Mouse (Mus musculus) c-Kit-positive CD71-negative TER-119-negative erythroid progenitor cells, embryonic 14.5 days (primary cell): ENCODE results near the gene AI661453.

ENCODE experiments used
- DNase-seq: peaks from one replicate; pipeline ENCODE4 v3.0.0-alpha.2; 2013; ENCODE audit warnings: low read depth

Gene AI661453

DNA sequence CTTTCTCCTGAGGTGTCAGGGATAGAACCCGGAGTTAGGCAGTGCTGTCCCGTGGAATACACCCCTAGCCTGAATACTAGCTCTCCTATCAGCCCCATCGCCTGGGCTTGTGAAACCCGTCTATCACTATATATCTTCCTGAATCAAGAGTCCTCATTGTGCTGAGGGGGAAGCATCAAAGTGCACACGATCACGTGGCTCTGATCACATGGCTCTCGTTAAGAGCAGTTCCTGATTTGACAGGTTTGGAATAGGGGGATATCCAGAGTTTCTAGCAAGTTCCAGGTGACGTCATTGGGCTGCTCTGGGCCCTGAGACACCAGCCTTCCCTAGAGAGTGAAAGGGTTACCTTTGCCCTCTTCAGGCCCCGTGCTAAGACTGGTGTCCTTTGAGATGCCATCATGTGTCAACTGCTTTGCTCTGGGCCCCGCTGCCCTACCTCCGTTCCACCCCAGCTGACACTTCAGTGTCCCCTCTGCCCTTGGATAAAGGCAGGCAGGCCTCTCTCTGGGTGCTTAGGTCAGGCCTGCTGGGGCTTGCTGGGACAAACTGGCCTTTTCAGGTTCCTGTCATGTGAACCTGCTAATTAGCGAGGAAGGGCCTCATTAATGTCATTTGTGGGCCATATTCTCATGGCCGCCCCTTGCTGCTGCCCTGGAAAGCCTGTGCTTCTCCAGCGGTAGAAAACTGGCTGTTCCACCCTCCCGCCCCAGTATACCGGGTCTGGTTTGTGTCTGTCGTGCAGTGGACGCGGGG, 5.1 kb downstream of the AI661453 start:
- no peak for DNase-seq

DNA sequence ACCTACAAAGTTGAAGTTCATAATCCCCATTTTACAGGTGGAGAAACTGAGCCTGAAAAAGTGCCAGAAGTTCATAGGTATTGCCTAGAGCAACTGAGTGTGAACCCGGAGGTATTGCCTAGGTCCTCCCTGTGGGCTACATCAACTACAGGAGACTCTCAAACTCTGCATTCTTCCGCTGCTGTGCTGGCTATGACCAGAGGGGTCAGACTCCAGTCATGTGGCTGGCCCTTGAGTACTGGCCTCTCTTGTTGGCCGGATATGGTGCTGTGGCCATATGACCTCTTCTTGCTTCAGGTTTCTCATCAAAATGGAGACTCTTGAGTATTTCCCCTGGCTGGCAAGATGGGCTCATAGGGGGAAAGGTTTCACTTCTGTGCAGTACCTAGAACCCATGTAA, 5.9 kb downstream of the AI661453 start:
- DNase-seq = no peak

DNA sequence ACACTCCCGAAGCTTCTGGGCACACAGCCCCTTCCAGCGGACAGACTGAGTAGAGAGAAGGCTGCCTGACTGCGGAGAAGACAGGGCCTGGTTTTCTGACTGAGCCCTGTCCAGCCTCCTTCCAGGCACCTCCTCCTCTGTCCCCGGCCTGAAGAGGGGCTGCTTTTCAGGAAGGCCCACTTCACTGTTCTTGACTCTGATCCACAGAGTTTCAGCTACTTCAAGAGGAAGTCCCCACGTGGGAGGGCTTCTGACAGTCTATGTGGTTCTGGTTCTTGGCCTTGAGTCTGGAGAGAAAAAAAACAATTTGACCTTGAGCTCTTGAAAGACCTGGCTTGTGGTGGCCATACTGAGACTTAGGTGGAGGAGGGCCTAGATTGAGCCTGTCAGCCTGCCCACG, 7.7 kb downstream of the AI661453 start:
- DNase-seq = no peak

DNA sequence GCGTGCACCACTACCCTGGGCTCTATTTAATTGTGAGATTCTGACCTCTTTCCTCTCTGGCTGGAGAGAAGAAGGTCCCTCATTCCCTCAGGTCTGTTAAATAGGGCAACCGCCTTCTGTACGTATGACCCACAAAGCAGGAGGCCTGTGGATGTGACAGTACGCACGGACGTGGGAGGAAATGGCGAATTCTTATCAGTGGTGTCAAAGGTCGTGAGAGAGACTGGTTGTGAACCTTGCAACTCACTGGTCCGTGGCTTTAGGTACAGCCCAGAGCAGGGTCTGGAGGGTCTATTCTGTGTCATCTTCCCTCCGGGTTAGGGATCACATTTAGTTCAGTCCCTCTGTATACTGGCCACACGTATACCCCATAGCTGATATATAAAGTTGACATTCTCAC, 9.1 kb downstream of the AI661453 start:
- DNase-seq = no peak

DNA sequence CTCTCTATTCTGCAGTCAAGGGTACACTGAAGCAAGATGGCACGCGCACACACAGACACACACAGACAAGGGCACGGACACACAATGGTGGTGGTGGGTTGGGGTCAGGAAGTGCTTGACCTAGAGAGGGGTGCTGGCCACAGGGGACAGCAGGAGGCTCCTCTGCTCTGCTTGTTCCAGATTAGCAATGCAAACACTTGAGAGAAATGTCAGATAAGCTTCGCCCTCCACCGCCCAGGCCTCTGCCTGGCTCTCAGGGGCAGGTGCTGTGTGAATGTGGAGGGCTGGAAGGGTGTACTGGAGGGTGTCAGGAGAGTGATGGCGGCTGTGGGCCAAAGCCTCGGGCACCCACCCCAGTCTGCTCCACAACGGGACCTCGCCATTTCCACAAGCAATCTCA, 9.6 kb downstream of the AI661453 start:
- no peak for DNase-seq

DNA sequence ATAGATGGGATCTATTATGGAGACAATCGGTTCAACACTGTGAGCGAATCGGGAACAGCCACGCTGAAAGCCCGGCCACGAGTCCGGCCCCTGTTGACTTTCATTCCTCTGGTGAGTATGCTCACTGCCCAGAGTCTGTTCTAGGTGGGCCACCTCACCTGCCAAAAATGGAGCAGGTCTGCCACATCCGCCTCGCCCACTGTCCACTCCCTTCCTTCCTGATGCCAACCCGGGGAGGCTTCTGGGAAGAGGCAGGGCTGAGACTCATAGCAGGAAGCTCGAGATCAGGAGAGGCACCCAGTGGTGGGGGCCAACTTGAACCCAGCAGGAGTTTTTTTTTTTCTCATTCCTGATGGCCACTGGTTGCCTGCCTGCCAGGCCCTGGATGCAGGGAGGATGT, 10.1 kb downstream of the AI661453 start:
- DNase-seq = no peak

DNA sequence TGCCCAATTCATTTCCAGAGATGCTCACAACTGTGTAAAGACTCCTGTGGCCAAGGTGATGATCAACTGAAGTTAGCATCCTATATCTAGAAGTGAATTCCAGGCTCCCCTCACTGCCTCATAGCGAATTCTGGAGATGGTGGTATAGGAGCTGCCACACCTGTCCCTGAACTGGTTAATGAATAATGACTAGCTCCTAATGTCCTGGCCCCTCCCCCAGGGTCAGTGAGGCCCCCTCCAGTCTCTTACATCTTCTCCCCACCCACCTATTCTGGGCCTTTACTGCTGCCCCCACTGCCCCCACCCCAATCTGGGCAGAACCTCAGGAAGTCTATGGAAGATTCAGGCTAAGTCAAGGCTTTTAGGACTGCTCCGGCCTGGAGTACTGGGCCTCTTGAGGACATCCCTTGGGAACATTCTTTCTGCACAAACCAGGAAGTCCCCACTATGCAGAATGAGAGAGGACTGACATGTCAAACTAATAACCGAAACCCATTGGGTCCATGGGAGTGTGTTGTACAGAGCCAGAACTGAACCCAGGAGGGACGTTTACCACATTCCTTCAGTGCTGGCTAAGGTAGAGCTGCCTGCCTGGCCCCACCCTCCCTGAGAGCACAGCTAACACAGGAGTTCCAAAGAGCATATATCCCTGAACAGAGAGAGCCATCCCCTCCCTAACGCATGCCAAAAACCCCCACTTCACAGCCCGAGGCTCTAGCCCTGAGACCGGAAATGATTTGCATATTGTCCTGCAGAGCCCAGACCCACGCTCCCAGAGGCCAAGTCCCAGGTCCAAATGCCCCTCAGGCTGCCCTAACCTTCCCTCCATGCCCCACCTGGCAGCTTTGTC, 12.3 kb downstream of the AI661453 start:
- no peak for DNase-seq

DNA sequence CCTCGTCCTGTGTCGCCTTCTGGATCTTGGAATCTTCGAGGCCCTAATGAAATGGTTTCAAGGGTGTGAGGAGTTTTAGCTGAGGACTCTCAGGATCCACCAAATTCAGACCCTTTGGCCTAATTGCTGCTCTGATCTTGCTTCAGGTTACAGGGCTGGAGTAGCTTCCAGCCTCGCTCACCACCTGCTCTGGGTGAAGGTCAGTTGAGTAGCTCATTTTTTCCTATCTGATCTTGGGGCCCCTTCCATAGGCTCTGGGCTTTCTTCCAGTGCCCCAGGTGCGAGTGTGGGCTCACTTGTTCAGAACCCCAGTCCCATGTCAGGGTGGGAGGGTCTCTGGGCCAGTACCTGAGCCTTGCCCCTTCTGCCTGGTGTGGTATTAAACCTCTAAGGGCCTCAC, 13.0 kb downstream of the AI661453 start:
- DNase-seq = no peak

DNA sequence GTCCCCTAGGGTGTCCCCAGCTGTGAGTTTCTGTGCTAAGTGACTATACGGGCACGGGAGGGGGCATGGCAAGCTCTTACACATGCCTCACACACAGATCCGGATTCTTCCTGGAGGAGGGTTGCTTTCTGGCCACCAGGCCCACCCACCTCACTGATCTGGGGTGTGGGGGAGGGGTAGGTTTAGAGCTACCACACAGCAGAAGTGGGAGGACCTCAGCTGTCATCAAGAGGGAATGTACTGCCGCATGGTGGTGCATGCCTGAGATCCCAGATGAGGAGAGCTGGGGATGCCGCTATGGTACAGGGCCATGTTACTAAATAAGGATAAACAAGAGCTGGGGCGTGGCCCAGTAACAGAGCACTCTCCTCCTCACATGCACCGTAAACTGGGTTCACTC, 13.8 kb downstream of the AI661453 start:
- DNase-seq = no peak

DNA sequence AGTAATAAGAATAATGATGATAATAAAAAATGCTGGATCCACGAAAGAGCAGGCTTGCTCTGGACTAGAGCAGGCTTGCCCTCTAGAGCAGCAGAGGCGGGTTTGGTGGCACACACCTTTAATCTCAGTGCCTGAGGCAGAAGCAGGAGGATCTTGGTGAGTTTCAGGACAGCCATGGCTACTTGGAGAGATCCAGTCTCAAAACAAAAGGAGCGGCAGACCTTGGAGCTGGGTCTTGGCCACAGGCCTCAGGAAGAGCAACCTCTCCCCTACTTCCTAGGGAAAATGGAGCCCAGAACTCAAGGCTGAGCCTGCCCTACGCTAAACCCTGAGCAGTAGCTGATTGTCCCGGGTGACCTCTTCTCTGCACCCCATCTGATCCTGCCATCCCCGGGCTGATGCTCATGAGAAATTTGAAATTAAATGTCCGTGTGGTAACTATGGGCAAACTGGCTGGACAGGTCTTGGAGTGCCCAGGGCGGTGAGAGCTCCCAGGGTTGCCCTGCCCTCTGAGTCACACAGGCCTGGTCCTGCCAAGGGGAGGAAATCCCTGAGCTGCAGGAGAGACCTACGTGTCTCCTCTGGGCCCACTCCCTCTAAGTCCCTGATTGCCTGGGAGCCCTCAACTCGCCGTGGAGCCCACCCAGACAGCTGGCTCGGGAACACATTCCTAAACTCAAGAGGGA, 14.6 kb downstream of the AI661453 start:
- DNase-seq = no peak

DNA sequence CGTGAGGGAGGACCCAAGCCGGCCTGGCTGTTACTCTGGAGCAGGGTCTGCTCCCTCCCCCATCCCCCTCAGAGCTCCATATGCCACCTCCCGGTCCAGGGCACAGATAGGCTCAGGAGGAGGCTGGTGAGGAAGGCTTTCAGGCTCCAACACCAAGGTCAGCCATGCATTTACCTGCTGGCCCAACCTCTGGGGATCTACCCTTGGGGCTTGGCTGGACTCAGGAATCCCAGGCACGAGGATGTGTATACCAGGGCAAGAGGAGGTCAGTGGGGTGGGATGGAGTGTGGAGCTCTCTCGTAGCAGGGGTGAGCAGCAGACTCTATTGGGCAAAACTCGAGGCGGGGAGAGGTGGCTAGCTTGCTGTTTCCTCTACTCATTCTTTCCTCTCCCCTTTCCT, 16.5 kb downstream of the AI661453 start:
- DNase-seq = no peak

DNA sequence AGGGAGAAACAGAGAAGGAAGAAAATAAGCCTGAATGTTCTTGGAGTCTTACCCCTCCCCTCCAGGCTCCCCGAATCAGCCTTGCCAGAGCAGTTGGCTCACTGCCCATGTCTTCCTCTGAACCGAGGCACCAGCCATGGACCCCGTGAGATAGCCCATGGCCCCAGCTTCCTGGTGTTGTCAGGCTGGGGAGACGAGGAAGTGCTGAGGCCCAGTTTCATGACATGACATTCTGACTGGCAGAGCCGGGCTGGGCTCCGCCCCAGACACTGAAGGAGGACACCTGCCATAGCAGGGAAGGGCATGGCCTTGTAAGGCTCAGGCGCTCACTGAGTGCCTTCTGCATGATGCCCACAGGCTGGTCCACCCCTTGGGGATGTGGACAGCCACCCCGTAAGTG, 18.3 kb downstream of the AI661453 start:
- no peak for DNase-seq

DNA sequence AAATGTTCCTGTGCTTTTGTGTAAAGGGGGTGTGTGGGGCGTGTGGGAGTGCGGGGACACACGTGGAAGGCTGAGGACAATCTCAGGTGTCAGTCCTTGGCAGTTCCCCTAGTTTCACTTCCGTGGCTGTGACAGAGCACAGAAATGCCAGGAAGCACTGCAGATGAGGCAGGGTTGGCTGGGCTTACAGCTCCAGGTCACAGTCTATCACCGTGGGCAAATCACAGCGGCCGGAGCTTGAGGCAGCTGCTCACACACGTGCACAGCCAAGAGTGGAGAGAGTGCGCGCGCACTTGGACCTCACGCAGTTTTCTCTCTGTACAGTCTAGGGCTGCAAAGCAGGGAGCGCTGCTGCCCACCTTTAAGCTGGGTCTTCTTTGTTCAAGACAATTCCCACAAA, 21.9 kb downstream of the AI661453 start:
- DNase-seq = no peak

DNA sequence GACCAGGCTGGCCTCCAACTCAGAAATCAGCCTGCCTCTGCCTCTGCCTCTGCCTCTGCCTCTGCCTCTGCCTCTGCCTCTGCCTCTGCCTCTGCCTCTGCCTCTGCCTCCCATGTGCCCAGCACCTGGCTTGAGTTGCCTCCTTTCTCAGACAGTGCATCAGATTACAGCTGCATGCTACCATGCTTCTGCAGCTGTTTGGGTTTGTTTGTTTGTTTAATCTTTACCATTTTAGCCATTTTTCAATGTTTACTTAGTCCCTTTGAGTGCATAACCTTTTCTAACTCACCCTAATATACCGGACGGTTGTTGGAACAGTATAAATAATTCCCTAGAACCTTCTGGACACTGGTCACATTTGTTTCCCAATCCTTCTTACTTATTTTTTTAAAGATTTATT, 22.5 kb downstream of the AI661453 start:
- no peak for DNase-seq

DNA sequence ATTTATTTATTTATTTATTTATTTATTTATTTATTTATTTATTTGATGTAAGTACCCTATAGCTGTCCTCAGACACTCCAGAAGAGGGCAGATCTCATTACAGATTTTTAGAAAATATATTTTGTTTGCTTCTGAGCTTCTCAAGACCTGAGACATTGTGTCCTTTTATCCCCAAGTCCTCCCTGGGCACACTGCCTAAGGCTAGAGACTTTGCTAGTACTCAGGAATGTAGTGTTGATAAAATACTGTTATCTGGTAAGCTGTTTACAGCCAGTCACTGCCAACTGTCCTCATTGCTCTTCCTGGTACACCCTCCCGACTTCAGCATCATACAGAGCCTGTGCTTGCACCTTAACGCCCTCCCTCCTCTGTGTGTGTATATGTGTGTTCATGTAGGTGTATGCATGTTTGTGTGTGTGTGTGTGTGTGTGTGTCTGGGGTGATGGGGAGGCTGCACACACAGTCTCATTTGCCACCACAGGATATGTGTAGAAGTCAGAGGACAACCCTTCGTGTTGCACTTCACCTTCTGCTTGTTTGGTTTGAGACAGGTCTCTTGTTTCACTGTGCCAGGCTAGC, 23.0 kb downstream of the AI661453 start:
- DNase-seq = no peak

DNA sequence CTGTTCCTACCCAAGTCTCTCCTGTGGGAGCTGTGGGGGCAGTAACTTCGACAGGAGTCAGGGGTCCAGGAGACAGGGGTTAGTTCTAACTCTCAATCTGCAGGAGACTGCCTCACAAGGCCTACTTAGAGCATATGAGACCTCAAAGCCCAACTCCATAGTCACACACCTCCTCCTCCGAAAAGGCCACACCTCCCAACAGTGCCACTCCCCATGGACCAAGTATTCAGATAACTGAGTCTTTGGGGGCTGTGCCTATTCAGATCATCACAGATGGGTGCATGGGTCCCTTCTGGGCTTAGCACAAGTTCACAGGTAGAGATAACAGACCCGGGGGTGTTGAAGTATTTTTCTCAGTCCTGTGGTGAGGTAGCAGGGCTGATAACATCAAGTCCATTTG, 25.3 kb downstream of the AI661453 start:
- DNase-seq = no peak

DNA sequence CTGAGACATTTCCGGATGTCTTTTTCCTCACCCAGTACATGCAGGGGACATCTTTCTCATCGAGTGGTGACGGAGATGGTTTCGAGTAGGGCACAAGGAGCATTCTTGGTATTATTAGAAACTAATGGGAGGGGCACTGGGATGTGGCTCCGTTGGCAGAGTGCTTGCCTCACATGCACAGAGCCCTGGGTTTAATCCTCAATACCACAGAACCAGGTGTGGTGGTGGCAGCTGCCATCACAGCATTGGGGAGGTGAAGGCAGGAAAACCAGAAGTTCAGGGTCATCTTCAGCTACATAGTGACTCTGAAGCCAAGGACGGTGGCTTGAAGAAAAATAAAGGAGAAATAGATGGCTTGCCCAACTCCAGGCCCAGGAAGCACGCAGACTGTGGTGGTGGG, 25.8 kb downstream of the AI661453 start:
- no peak for DNase-seq

DNA sequence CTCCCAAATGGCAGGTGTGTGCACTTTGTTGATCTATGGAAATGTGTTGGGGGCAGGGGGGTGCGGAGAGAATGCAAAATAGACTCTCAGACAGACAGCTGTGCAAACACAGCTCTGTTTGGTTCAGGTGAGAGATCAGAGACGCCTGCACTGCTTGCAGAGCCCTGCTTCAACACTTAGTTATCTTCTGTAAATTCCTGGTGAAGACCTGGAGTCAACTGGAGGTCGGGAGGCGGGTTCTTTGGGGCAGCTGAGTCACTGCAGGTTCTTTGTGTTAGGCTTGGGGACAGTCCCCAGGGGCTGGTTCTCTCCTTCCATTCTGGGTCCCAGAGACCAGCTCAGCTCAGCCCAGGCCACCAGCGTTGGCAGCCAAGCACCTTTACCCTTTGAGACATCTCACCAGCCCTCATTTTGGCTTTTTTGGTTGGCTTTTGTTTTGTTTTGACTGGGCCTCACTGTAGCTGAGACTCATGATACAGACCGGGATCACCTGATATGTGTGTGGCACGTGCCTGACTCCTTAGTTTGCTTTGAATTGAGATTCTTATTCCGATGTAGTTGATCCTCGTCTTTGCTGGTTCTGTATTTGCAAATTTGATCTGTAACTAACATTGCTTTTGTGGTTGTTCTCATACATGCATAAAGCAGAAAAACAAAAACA, 26.4 kb downstream of the AI661453 start:
- no peak for DNase-seq

DNA sequence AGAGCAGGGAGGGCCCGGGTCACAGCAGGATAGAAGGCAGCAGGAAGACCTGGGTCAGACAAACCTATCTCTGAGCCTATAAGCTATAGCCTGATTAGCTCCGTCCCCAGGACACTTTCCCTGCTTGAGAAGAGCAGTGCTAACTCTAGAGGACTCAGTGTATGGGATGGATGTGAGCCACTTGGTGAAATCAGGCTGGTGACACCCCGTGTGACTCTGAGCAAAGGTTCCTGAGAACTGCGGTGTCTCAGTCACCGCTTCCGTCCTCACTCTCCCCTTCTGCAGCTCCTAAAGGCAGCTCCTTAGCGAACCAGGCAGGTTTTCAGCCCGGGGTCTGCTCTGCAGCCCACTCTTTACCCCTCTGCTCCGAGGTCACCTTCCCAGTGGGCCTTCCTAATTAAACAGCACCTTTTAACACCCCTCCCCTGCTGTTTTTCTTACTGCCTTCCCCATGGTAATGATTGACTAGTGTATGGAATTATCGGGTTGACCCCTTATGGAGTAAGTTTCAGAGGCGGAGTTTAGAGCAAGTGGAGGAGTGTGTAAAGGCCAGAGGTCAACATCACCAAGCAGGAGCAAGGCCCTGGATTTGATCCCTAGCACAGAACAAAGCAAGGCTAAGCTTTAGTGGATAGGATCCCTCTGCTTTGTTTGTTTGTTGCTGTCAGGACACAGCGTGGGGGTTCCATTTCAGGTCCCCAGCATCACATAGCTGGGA, 28.0 kb downstream of the AI661453 start:
- DNase-seq = no peak

DNA sequence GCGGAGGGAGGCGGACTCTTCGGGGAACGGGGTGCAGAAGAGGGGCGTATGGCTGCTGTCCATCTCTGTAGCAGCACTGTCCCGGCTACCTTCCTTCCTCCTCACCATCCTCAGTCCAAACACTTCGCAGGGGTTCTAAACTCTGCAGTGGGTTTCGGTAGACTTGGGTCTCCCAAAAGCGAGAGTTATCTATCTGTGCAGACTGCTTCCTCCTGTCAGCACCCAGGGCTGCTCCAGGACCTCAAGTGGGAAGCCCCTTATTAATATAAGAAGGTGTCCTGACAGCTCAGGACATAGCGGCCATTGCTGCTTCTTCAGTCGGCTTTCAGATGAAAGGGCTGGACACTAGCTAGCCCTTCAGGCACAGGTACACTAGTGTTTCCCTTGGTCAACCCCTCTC, 28.6 kb downstream of the AI661453 start:
- DNase-seq = no peak

DNA sequence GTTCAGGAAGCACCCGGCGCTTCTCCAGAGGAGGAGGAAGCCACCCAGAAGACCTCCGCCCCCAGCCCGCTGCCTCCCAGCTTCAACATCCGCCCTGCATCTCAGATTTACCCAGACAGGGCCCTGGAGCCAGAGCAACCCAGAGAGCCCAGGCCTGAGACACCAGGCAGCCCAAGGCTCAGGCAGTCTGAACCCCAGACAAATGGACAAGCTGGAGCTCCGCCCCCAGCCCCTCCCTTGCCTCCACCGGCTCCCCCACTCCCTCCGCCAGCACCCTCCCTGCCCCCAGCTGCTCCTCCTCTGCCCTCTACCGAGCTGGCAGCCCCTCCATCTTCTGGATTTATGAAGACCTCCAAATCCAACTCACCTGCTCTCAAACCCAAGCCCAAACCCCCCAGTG, 29.9 kb downstream of the AI661453 start:
- DNase-seq = no peak
